Mouse (Mus musculus): ENCODE results near the gene Nras. TPM values are rescaled to one million over a fixed set of nuclear protein-coding genes. Genes with fewer than 3 reads are reported as not detected.
A peak's percentile ranks its signal among the peaks of the same experiment; 100 is the strongest.

The Nras gene
- polyA plus RNA-seq, 1 experiment, result 12.7 TPM

DNA sequence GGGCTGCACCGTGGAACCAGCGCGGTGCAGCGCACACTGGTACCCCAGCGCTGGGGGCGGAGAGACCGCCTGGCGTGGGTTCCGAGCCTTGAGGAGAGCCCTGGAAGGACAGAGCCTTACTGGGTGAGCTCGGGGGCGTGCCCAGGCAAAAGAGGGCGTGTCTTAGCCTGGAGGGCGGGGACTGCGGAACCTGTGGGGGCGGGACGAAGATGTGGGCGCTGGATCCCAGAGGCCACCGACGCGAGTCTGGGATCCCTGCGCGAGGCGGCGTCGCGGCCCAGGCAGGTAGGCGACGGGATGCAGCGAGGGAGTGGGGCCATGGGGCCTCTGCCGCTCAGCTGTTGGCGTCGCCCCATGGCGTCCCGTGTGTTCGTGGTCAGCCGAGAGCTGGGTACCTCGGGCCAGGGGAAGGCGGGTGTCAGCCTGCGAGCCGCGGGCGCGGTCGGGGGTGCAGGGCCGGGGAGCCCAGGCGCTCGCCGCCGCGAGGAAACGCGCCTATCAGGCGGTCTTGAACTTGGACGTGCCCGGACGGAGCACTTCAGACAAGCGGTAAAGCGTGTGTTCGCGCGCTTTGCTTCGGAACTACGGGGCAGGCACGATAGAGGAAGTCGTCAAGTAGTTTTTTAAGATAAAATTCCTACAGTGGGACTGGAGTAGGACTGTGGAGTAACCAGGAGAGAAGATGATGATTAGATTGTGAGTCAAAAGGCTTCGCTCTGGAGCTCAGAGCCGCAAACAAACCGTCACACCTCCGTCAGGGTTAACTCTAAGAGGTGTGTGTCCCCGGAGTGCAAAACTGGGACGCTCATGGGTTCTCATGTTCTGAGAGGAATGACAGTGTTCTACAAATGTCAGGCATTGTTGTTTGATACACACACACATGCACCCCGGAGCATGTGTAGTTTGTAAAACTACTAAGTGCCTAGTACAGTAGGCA lies 44.6 kb downstream of the Nras start, which contains the start of gene Dennd2c:
Gene Dennd2c (plus strand): TSS at position 151 of the 937 bp plus-strand sequence.
- WGBS, result 2% methylated on average over 71 of the region's 72 CpGs
- peaks cover 3% of the 10 kb centered on the region for H3K4me1 ChIP-seq (ENCODE audit: control insufficient read depth, insufficient read depth, insufficient read length)
- peak; percentile 53 to 83 for DNase-seq (ENCODE audit: low read depth in 1 of 2, low spot score in 2 of 2)
- no peaks in the 10 kb centered on the region for H3K36me3 ChIP-seq (ENCODE audit: control insufficient read depth, insufficient read depth, low read length)
- TF ChIP-seq CTCF (IDR thresholded peaks at IDR 0.05; ENCODE audit: extremely low read depth, insufficient read depth, insufficient read length, insufficient replicate concordance) (no peak), POLR2A (IDR thresholded peaks at IDR 0.05; ENCODE audit: low read depth, low read length) (no peak)
- H3K27ac ChIP-seq (ENCODE audit: insufficient read depth, low read length), result no peak within 1 kb of the TSS
- H3K4me3 ChIP-seq (ENCODE audit: extremely low read depth, insufficient read depth, insufficient read length), result peak within 1 kb of the TSS; percentile 69
- peaks cover 5% of the 10 kb centered on the region; the same call in 1 of the 2 replicates for H3K27me3 ChIP-seq (ENCODE audit: control insufficient read depth, insufficient read depth, low read length)

DNA sequence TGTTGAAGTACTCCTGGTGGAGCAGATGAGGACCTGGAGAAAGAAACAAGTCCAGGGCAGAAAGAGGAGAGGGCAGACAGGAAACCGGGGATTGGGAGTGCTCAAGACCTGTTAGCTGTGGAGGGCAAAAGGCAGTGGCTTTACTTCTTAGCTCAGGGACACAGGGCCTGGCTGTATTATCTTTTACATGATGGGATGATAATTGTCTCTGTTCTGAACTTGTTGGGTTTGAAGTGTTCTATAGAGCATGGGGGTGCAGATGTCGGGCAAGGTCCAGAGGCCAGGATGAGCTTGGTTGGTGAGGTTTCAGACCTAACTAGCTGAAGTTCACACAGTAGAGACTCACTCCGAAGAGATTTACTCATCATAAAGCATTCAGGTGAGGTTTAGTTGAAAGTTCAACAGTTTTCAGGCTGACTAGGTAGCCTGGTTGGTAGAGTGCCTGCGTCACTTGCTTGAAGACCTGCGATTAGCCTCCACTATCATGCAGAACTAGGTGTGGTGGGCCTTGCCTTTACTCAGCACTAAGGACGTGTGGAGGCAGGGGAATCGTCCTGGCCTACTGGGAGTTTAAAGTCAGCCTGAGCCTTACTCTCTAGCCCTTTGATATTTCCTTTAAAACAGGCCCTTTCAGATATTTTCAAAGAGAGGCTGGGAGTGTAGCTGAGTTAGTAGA lies 49.6 kb downstream of the Nras start:
- DNase-seq (ENCODE audit: low read depth in 1 of 2, low spot score in 2 of 2), result no peak
- Histone ChIP-seq H3K4me1 (ENCODE audit: control insufficient read depth, insufficient read depth, insufficient read length) (peaks cover under 1% of the 10 kb centered on the region; the same call in 1 of the 2 replicates), H3K27me3 (ENCODE audit: control insufficient read depth, insufficient read depth, low read length) (0 out of 2 replicates have a peak, but pooled peaks cover under 1% of the 10 kb centered on the region), H3K4me3 (ENCODE audit: extremely low read depth, insufficient read depth, insufficient read length) (no peak overlapping the region), H3K36me3 (ENCODE audit: control insufficient read depth, insufficient read depth, low read length) (no peaks in the 10 kb centered on the region), H3K27ac (ENCODE audit: insufficient read depth, low read length) (no peak overlapping the region)
- no peak for TF ChIP-seq CTCF (IDR thresholded peaks at IDR 0.05; ENCODE audit: extremely low read depth, insufficient read depth, insufficient read length, insufficient replicate concordance)
- TF ChIP-seq POLR2A (IDR thresholded peaks at IDR 0.05; ENCODE audit: low read depth, low read length), result no peak
- 95% methylated on average over 7 of the region's 7 CpGs for WGBS

DNA sequence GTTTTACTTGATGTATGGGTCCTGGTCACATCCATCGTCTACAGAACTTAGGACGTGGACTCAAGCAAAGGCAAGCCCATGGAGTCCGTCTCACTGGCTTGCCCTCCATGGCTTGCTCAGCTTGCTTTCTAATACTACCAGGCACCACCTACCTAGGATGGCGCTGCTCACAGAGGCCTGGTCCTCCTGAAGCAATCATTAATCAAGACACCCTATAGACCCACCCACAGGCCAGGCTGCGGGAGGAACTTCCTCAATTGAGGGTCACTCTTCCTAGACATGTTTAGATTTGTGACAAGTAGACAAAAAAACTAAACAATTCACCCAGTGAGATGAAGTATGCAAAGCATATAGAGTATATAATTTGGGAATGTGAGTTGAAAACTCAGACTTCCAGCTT lies 54.1 kb downstream of the Nras start:
- H3K36me3 ChIP-seq (ENCODE audit: control insufficient read depth, insufficient read depth, low read length), result no peaks in the 10 kb centered on the region
- H3K4me3 ChIP-seq (ENCODE audit: extremely low read depth, insufficient read depth, insufficient read length), result no peak overlapping the region
- TF ChIP-seq CTCF (IDR thresholded peaks at IDR 0.05; ENCODE audit: extremely low read depth, insufficient read depth, insufficient read length, insufficient replicate concordance) (no peak), POLR2A (IDR thresholded peaks at IDR 0.05; ENCODE audit: low read depth, low read length) (no peak)
- no peak overlapping the region for H3K27ac ChIP-seq (ENCODE audit: insufficient read depth, low read length)
- WGBS, result 65% methylated on average over 5 of the region's 5 CpGs
- no peaks in the 10 kb centered on the region for H3K27me3 ChIP-seq (ENCODE audit: control insufficient read depth, insufficient read depth, low read length)
- no peak for DNase-seq (ENCODE audit: low read depth in 1 of 2, low spot score in 2 of 2)
- no peaks in the 10 kb centered on the region for H3K4me1 ChIP-seq (ENCODE audit: control insufficient read depth, insufficient read depth, insufficient read length)

Other genes with a start within 250 kb of the Nras start
- gene Sycp1, start 122.2 kb upstream of the Nras start, polyA plus RNA-seq (2012; rRNA removed), result not detected in 2 replicates
- not detected in 2 replicates for gene Nr1h5, start 94.2 kb upstream of the Nras start, polyA plus RNA-seq (2012; rRNA removed)
- gene Sike1, start 62.6 kb upstream of the Nras start, polyA plus RNA-seq (2012; rRNA removed), result 26.5 and 26.8 TPM in 2 replicates
- 13.6 and 17.1 TPM in 2 replicates for gene Csde1, start 37.9 kb upstream of the Nras start, polyA plus RNA-seq (2012; rRNA removed)
- gene Ampd1, start 15.7 kb downstream of the Nras start, polyA plus RNA-seq (2012; rRNA removed), result 1.1 and 1.2 TPM in 2 replicates
- 0.75 and 1.2 TPM in 2 replicates for gene Dennd2c, start 44.3 kb downstream of the Nras start, polyA plus RNA-seq (2012; rRNA removed)
- gene Bcas2, start 113.4 kb downstream of the Nras start, polyA plus RNA-seq (2012; rRNA removed), result 15.3 and 21.4 TPM in 2 replicates
- 9.5 and 10.1 TPM in 2 replicates for gene Trim33, start 221.0 kb downstream of the Nras start, polyA plus RNA-seq (2012; rRNA removed)